Mouse (Mus musculus): ENCODE results near the gene Sec22c.

- TF ChIP-seq TAL1 (IDR thresholded peaks at IDR 0.05; ENCODE audit: low read length) (no peak), GATA1 (IDR thresholded peaks at IDR 0.05; ENCODE audit: low read length) (no peak)
Observed at GRCm38 (mm10) chr9:121710584-121710975, 5.3 kb upstream of the Sec22c start.

Data from erythroblast, embryonic 14.5 days (primary cell).